Mouse (Mus musculus): ENCODE measurements around the gene Zcwpw1. TPM values are rescaled to one million over a fixed set of nuclear protein-coding genes. Genes with fewer than 3 reads are reported as not detected.

Zcwpw1 gene
- polyA plus RNA-seq, 1 experiment from 2014 or later, result 16.5 TPM

- 50% methylated on average over 3 of the region's 4 CpGs for WGBS
- Histone ChIP-seq H3K4me1 (ENCODE audit: control insufficient read depth, insufficient read depth, low read length) (no peaks in the 10 kb centered on the region), H3K27me3 (replicated peaks; ENCODE audit: control insufficient read depth, insufficient read depth, low read length) (no peaks in the 10 kb centered on the region), H3K36me3 (ENCODE audit: control insufficient read depth, insufficient read depth, low read length) (peaks cover 38% of the 10 kb centered on the region), H3K4me2 (ENCODE audit: low read depth, low read length) (no peak overlapping the region), H3K4me3 (ENCODE audit: low read depth, low read length) (no peak overlapping the region), H3K27ac (replicated peaks; ENCODE audit: low read depth, low read length) (0 out of 2 replicates have a peak overlapping the region, but pooled peaks have one; percentile 5), H3K9ac (ENCODE audit: low read depth, low read length) (no peak overlapping the region), H3K9me3 (ENCODE audit: control insufficient read depth, low read length) (no peaks in the 10 kb centered on the region)
- peak; percentile 90 for DNase-seq (ENCODE audit: low spot score)
- ATAC-seq (ENCODE audit: low read depth), result peak; percentile 89
These were observed 27.6 kb upstream of the Zcwpw1 start for GRCm38 (mm10) chr5:137759971-137760412.

- Histone ChIP-seq H3K4me3 (ENCODE audit: low read depth, low read length) (no peak overlapping the region), H3K27ac (replicated peaks; ENCODE audit: low read depth, low read length) (no peak overlapping the region), H3K27me3 (replicated peaks; ENCODE audit: control insufficient read depth, insufficient read depth, low read length) (no peaks in the 10 kb centered on the region), H3K4me1 (ENCODE audit: control insufficient read depth, insufficient read depth, low read length) (no peaks in the 10 kb centered on the region), H3K4me2 (ENCODE audit: low read depth, low read length) (no peak overlapping the region), H3K9me3 (ENCODE audit: control insufficient read depth, low read length) (no peaks in the 10 kb centered on the region), H3K9ac (ENCODE audit: low read depth, low read length) (no peak overlapping the region), H3K36me3 (ENCODE audit: control insufficient read depth, insufficient read depth, low read length) (no peaks in the 10 kb centered on the region)
- ATAC-seq (ENCODE audit: low read depth) (no peak), DNase-seq (ENCODE audit: low spot score) (no peak)
- WGBS, result 61% methylated on average over 9 of the region's 9 CpGs
These were observed 22.8 kb upstream of the Zcwpw1 start for GRCm38 (mm10) chr5:137764609-137765340.

GRCm38 (mm10) chr5:137766270-137766669, 21.3 kb upstream of the Zcwpw1 start:
- Histone ChIP-seq H3K9me3 (ENCODE audit: control insufficient read depth, low read length) (no peaks in the 10 kb centered on the region), H3K9ac (ENCODE audit: low read depth, low read length) (no peak overlapping the region), H3K4me1 (ENCODE audit: control insufficient read depth, insufficient read depth, low read length) (no peaks in the 10 kb centered on the region), H3K27ac (replicated peaks; ENCODE audit: low read depth, low read length) (no peak overlapping the region), H3K4me2 (ENCODE audit: low read depth, low read length) (no peak overlapping the region), H3K36me3 (ENCODE audit: control insufficient read depth, insufficient read depth, low read length) (no peaks in the 10 kb centered on the region), H3K27me3 (replicated peaks; ENCODE audit: control insufficient read depth, insufficient read depth, low read length) (no peaks in the 10 kb centered on the region), H3K4me3 (ENCODE audit: low read depth, low read length) (no peak overlapping the region)
- 62% methylated on average over 3 of the region's 3 CpGs for WGBS
- ATAC-seq (ENCODE audit: low read depth) (no peak), DNase-seq (ENCODE audit: low spot score) (no peak)

- Histone ChIP-seq H3K27ac (replicated peaks; ENCODE audit: low read depth, low read length) (no peak overlapping the region), H3K9ac (ENCODE audit: low read depth, low read length) (no peak overlapping the region), H3K36me3 (ENCODE audit: control insufficient read depth, insufficient read depth, low read length) (no peaks in the 10 kb centered on the region), H3K4me2 (ENCODE audit: low read depth, low read length) (no peak overlapping the region), H3K4me3 (ENCODE audit: low read depth, low read length) (no peak overlapping the region), H3K9me3 (ENCODE audit: control insufficient read depth, low read length) (no peaks in the 10 kb centered on the region), H3K4me1 (ENCODE audit: control insufficient read depth, insufficient read depth, low read length) (no peaks in the 10 kb centered on the region), H3K27me3 (replicated peaks; ENCODE audit: control insufficient read depth, insufficient read depth, low read length) (no peaks in the 10 kb centered on the region)
- 67% methylated on average over 1 of the region's 1 CpGs for WGBS
- no peak for DNase-seq (ENCODE audit: low spot score)
- no peak for ATAC-seq (ENCODE audit: low read depth)
These were observed 19.1 kb upstream of the Zcwpw1 start for GRCm38 (mm10) chr5:137768475-137768874.

GRCm38 (mm10) chr5:137770709-137771108, 16.9 kb upstream of the Zcwpw1 start:
- 38% methylated on average over 2 of the region's 2 CpGs for WGBS
- Histone ChIP-seq H3K9me3 (ENCODE audit: control insufficient read depth, low read length) (no peaks in the 10 kb centered on the region), H3K4me3 (ENCODE audit: low read depth, low read length) (no peak overlapping the region), H3K27me3 (replicated peaks; ENCODE audit: control insufficient read depth, insufficient read depth, low read length) (no peaks in the 10 kb centered on the region), H3K4me1 (ENCODE audit: control insufficient read depth, insufficient read depth, low read length) (no peaks in the 10 kb centered on the region), H3K27ac (replicated peaks; ENCODE audit: low read depth, low read length) (no peak overlapping the region), H3K9ac (ENCODE audit: low read depth, low read length) (no peak overlapping the region), H3K4me2 (ENCODE audit: low read depth, low read length) (no peak overlapping the region), H3K36me3 (ENCODE audit: control insufficient read depth, insufficient read depth, low read length) (no peaks in the 10 kb centered on the region)
- ATAC-seq (ENCODE audit: low read depth), result no peak
- DNase-seq (ENCODE audit: low spot score), result no peak

GRCm38 (mm10) chr5:137772755-137773154, 14.8 kb upstream of the Zcwpw1 start:
- DNase-seq (ENCODE audit: low spot score) (no peak), ATAC-seq (ENCODE audit: low read depth) (no peak)
- H3K36me3 ChIP-seq (ENCODE audit: control insufficient read depth, insufficient read depth, low read length), result no peaks in the 10 kb centered on the region
- no peaks in the 10 kb centered on the region for H3K9me3 ChIP-seq (ENCODE audit: control insufficient read depth, low read length)
- H3K4me3 ChIP-seq (ENCODE audit: low read depth, low read length), result no peak overlapping the region
- no peak overlapping the region for H3K9ac ChIP-seq (ENCODE audit: low read depth, low read length)
- H3K4me1 ChIP-seq (ENCODE audit: control insufficient read depth, insufficient read depth, low read length), result no peaks in the 10 kb centered on the region
- H3K4me2 ChIP-seq (ENCODE audit: low read depth, low read length), result no peak overlapping the region
- no peak overlapping the region for H3K27ac ChIP-seq (replicated peaks; ENCODE audit: low read depth, low read length)
- no peaks in the 10 kb centered on the region for H3K27me3 ChIP-seq (replicated peaks; ENCODE audit: control insufficient read depth, insufficient read depth, low read length)

- WGBS, result 88% methylated on average over 2 of the region's 2 CpGs
- H3K4me2 ChIP-seq (ENCODE audit: low read depth, low read length), result no peak overlapping the region
These were observed 11.9 kb upstream of the Zcwpw1 start for GRCm38 (mm10) chr5:137775587-137776290.

GRCm38 (mm10) chr5:137776408-137776918, 11.1 kb upstream of the Zcwpw1 start:
- H3K4me1 ChIP-seq (ENCODE audit: control insufficient read depth, insufficient read depth, low read length), result no peaks in the 10 kb centered on the region; the same call in 1 of the 2 replicates
- DNase-seq (ENCODE audit: low spot score) (peak; percentile 81), ATAC-seq (ENCODE audit: low read depth) (peak; percentile 62)
- H3K27me3 ChIP-seq (replicated peaks; ENCODE audit: control insufficient read depth, insufficient read depth, low read length), result no peaks in the 10 kb centered on the region
- no peak overlapping the region for H3K4me2 ChIP-seq (ENCODE audit: low read depth, low read length)
- H3K4me3 ChIP-seq (ENCODE audit: low read depth, low read length), result no peak overlapping the region
- H3K9ac ChIP-seq (ENCODE audit: low read depth, low read length), result no peak overlapping the region
- WGBS, result 30% methylated on average over 5 of the region's 5 CpGs
- H3K27ac ChIP-seq (replicated peaks; ENCODE audit: low read depth, low read length), result no peak overlapping the region
- no peaks in the 10 kb centered on the region for H3K9me3 ChIP-seq (ENCODE audit: control insufficient read depth, low read length)
- H3K36me3 ChIP-seq (ENCODE audit: control insufficient read depth, insufficient read depth, low read length), result peaks cover 15% of the 10 kb centered on the region

More at GRCm38 (mm10) chr5:137775587-137776290, 11.9 kb upstream of the Zcwpw1 start:
- H3K36me3 ChIP-seq (ENCODE audit: control insufficient read depth, insufficient read depth, low read length), result peaks cover 8% of the 10 kb centered on the region
- DNase-seq (ENCODE audit: low spot score) (no peak), ATAC-seq (ENCODE audit: low read depth) (no peak)
- H3K27ac ChIP-seq (replicated peaks; ENCODE audit: low read depth, low read length), result no peak overlapping the region
- H3K27me3 ChIP-seq (replicated peaks; ENCODE audit: control insufficient read depth, insufficient read depth, low read length), result no peaks in the 10 kb centered on the region
- H3K4me3 ChIP-seq (ENCODE audit: low read depth, low read length), result no peak overlapping the region
- no peaks in the 10 kb centered on the region for H3K9me3 ChIP-seq (ENCODE audit: control insufficient read depth, low read length)
- no peaks in the 10 kb centered on the region; the same call in 1 of the 2 replicates for H3K4me1 ChIP-seq (ENCODE audit: control insufficient read depth, insufficient read depth, low read length)
- H3K9ac ChIP-seq (ENCODE audit: low read depth, low read length), result no peak overlapping the region

Measured in embryonic facial prominence, embryonic 14.5 days (tissue).